Mouse (Mus musculus) kidney, postnatal 14 days (tissue): ENCODE data around the gene Vmn1r211.
"Not testable (repeated sequence)": the region's sequence is repeated elsewhere in the genome, so short reads cannot be mapped to it uniquely, and the experiment has no call there.

ENCODE experiments used
- DNase-seq: peaks from one replicate; pipeline ENCODE4 v3.0.0; 2022; ENCODE audit warnings: mixed read lengths

Gene Vmn1r211

GRCm38 (mm10) chr13:22857461-22857860, at the start of gene Vmn1r211:
Gene Vmn1r211 (minus strand): TSS chr13:22857561.
- no peak for DNase-seq

- DNase-seq, result no peak
Observed at GRCm38 (mm10) chr13:22884105-22884504, 26.7 kb upstream of the Vmn1r211 start, which contains the start of gene Vmn1r212. Gene Vmn1r212 (minus strand): TSS chr13:22884205.

- no peak for DNase-seq
Observed at GRCm38 (mm10) chr13:22879257-22879656, 21.9 kb upstream of the Vmn1r211 start.

- DNase-seq, result no peak
Observed at GRCm38 (mm10) chr13:22854760-22855159, 2.6 kb downstream of the Vmn1r211 start.

- DNase-seq, result no peak
Observed at GRCm38 (mm10) chr13:22846798-22847197, 10.6 kb downstream of the Vmn1r211 start.

- DNase-seq, result not testable (repeated sequence)
Observed at GRCm38 (mm10) chr13:22844304-22844703, 13.1 kb downstream of the Vmn1r211 start.

- no peak for DNase-seq
Observed at GRCm38 (mm10) chr13:22831248-22831647, 26.1 kb downstream of the Vmn1r211 start, which contains the start of gene Vmn1r210. Gene Vmn1r210 (minus strand): TSS chr13:22831348.

- not testable (repeated sequence) for DNase-seq
Observed at GRCm38 (mm10) chr13:22829395-22829794, 28.0 kb downstream of the Vmn1r211 start.

- DNase-seq, result not testable (repeated sequence)
Observed at GRCm38 (mm10) chr13:22821601-22822000, 35.8 kb downstream of the Vmn1r211 start.

GRCm38 (mm10) chr13:22809582-22809981, 47.8 kb downstream of the Vmn1r211 start, which contains the start of gene Vmn1r209:
Gene Vmn1r209 (minus strand): TSS chr13:22809682.
- not testable (repeated sequence) for DNase-seq
